Mouse (Mus musculus) midbrain, embryonic 12.5 days (tissue): ENCODE data around the gene Dck. TPM values are rescaled to one million over a fixed set of nuclear protein-coding genes. Genes with fewer than 3 reads are reported as not detected.
A peak's percentile ranks its signal among the peaks of the same experiment; 100 is the strongest.
"Not testable (repeated sequence)": the region's sequence is repeated elsewhere in the genome, so short reads cannot be mapped to it uniquely, and the experiment has no call there.

Source experiments
- ATAC-seq: fragments of 200-750 bp; cut with Nextera tagmentation; 2 replicates; pipeline ENCODE4 v1.8.0; 2017; ENCODE audit warnings: low read depth, moderate TSS enrichment, moderate library complexity; ENCODE audit not compliant: low FRiP score
- H3K27ac ChIP-seq: fragments of 300-500 bp; sonication (generic); replicated peaks from 2 replicates; pipeline ENCODE4 v1.5.1; 2016; ENCODE audit warnings: mild to moderate bottlenecking
- H3K27me3 ChIP-seq: fragments of 300-500 bp; sonication (generic); 2 replicates; pipeline ENCODE4 v1.6.1; 2016; ENCODE audit warnings: mild to moderate bottlenecking
- H3K36me3 ChIP-seq: fragments of 300-500 bp; sonication (generic); 2 replicates; pipeline ENCODE4 v1.6.1; 2016
- H3K4me1 ChIP-seq: fragments of 300-500 bp; sonication (generic); 2 replicates; pipeline ENCODE4 v1.6.1; 2016
- H3K4me2 ChIP-seq: fragments of 300-500 bp; sonication (generic); replicated peaks from 2 replicates; pipeline ENCODE4 v1.6.1; 2016; ENCODE audit warnings: mild to moderate bottlenecking, moderate library complexity
- H3K4me3 ChIP-seq: fragments of 300-500 bp; sonication (generic); 2 replicates; pipeline ENCODE4 v1.5.1; 2016; ENCODE audit warnings: mild to moderate bottlenecking
- H3K9ac ChIP-seq: fragments of 300-500 bp; sonication (generic); replicated peaks from 2 replicates; pipeline ENCODE4 v1.6.1; 2016; ENCODE audit warnings: mild to moderate bottlenecking, moderate library complexity
- H3K9me3 ChIP-seq: fragments of 300-500 bp; sonication (generic); 2 replicates; pipeline ENCODE4 v1.6.1; 2016; ENCODE audit warnings: mild to moderate bottlenecking
- WGBS: fragments of 180-500 bp; shearing (Covaris S2); methylation state at CpG from one replicate; pipeline ENCODE4 v1.1.7; 2016; 5-methylcytosine and 5-hydroxymethylcytosine counted together
- polyA plus RNA-seq: library from polyadenylated mRNA; unstranded; fragments of >200 nt; fragmentation: Nextera tagmentation; extraction: Ambion mirVana; gene quantifications from 2 replicates; pipeline ENCODE4 v1.2.1, GENCODE M21; 2016

Gene Dck
- 114 and 117 TPM in 2 replicates for polyA plus RNA-seq

DNA sequence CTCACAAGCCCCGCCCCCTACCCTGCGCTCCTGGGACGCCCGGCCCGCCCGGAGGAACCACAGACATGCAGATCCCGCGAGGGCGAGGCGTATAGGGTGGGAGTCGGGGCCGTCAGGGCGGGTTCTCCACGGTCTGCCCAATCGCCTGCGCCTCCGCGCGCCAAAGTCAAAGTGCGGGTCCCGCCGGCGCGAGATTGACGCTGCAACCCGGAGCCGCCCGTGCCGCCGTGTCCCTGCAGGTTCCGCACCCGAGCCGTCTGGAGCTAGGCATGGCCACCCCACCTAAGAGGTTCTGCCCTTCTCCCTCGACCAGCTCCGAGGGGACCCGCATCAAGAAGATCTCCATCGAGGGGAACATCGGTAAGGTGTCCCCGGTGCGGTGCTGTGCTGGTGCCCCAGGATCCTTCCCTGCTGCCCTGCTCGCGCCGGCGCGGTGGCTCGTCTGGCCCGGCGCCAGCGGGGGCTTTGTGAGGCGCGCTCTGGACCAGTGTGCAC lies at the start of gene Dck:
Gene Dck (plus strand): TSS at position 10 of the 495 bp plus-strand sequence.
- peak within 1 kb of the TSS; percentile 75 for H3K4me3 ChIP-seq

DNA sequence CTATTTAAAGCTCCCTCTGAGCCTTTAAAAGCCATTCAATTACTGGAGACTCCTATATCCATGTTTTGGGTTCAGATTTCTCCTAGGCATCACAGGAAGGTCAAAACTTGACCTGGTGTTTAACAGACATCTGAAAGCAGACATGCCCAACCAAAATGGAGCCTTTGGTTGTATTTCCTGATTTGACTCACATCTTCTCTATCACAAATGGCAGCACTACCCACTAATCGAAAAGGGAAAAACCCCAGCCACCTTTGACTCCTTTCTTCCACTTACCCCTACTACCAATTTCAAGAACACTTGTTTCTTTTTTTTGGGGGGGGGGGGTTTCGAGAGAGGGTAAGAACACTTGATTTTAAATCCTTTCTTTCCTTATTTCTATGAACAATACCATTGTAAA lies 47.8 kb upstream of the Dck start:
- WGBS, result 79% methylated on average over 2 of the region's 2 CpGs
- Histone ChIP-seq H3K9ac (no peak overlapping the region), H3K27ac (no peak overlapping the region), H3K4me3 (no peak overlapping the region), H3K4me2 (no peak overlapping the region), H3K27me3 (no peaks in the 10 kb centered on the region), H3K36me3 (no peaks in the 10 kb centered on the region), H3K9me3 (no peaks in the 10 kb centered on the region), H3K4me1 (peaks cover 9% of the 10 kb centered on the region)
- no peak for ATAC-seq

More for the DNA sequence above, at the start of gene Dck:
- Histone ChIP-seq H3K9ac (peak within 1 kb of the TSS; percentile 82), H3K27ac (peak within 1 kb of the TSS; percentile 94), H3K36me3 (peaks cover 13% of the 10 kb centered on the region), H3K4me2 (peak within 1 kb of the TSS; percentile 58), H3K27me3 (no peaks in the 10 kb centered on the region), H3K9me3 (no peaks in the 10 kb centered on the region), H3K4me1 (peaks cover 21% of the 10 kb centered on the region)
- peak; percentile 100 for ATAC-seq
- WGBS, result under 1% methylated on average over 50 of the region's 51 CpGs

DNA sequence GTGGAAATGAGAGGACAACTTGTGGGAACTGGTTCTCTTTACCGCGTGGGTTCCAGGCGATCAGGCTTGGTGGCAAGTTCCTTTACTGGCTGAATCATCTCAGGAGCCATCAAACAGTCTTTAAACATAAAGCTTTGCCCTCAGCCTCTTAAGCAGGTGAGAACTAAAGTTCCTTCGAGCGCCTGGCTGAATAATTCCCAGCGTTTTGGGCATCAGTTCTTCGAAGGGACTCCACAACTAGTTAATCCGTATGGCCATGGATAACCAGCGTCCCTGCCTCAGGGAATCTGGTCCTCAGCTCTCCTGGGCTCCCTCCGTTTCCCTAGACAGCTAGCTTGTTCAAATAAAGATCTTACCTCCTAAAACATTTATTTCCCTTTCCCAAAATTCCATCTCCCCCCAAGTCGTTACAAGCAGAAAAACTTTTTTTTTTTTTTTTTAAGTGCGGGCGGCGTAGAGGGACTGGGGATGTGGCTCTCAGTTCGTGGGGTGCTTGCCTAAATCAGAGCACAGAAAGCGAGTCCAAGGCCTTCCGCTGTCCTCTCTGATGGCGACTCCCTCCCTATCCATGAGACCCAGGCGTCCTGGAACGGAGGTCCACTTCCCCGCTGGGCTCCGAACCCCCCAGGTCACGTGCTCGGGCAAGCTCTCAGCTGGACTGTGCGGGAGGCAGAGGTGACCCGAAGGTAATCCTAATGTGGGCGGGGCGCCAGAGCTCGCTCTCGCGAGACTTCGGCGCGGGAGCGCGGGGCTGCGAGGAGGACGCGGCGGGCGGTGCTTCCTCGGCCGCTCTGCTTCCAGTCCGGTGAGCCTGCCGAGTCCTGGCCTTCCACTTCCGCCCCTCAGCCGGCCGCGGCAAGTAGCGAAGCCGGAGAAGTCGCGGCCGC lies 44.4 kb upstream of the Dck start, which contains the start of gene Mob1b:
Gene Mob1b (plus strand): TSS at position 740 of the 887 bp plus-strand sequence.
- peak; percentile 96 for ATAC-seq
- H3K27ac ChIP-seq, result peak within 1 kb of the TSS; percentile 90
- H3K36me3 ChIP-seq, result no peaks in the 10 kb centered on the region
- H3K4me3 ChIP-seq, result peak within 1 kb of the TSS; percentile 87
- no peaks in the 10 kb centered on the region for H3K27me3 ChIP-seq
- peaks cover 20% of the 10 kb centered on the region for H3K4me1 ChIP-seq
- WGBS, result 1% methylated on average over 53 of the region's 54 CpGs
- H3K9ac ChIP-seq, result peak within 1 kb of the TSS; percentile 95
- no peaks in the 10 kb centered on the region for H3K9me3 ChIP-seq
- peak within 1 kb of the TSS; percentile 70 for H3K4me2 ChIP-seq

DNA sequence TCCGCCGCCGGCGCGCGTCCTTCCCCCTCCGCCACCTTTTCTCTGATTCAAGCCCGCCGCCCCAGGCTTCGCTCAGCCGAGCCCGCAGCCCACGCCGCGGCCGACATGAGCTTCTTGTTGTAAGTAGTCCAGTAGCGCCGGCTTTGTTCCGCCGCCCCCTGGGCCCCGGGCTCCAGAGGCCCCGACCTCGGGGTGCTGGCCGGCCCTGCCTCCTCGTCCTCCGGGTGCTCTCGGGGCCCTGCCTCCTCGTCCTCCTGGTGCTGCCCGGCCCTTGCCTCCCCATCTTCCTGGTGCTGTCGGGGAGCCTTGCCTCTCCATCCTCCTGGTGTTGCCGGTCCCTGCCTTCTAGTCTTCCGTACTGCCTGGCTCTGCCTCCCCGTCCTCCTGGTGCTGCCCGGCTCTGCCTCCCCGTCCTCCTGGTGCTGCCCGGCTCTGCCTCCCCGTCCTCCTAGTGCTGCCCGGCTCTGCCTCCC lies 43.8 kb upstream of the Dck start:
- H3K27me3 ChIP-seq, result no peaks in the 10 kb centered on the region
- H3K9ac ChIP-seq, result peak overlapping the region; percentile 95
- H3K36me3 ChIP-seq, result no peaks in the 10 kb centered on the region
- H3K27ac ChIP-seq, result peak overlapping the region; percentile 90
- H3K4me1 ChIP-seq, result peaks cover 20% of the 10 kb centered on the region
- H3K9me3 ChIP-seq, result no peaks in the 10 kb centered on the region
- H3K4me3 ChIP-seq, result peak overlapping the region; percentile 87
- WGBS, result 0% methylated on average over 24 of the region's 38 CpGs
- peak overlapping the region; percentile 70 for H3K4me2 ChIP-seq
- peak; percentile 76 for ATAC-seq

DNA sequence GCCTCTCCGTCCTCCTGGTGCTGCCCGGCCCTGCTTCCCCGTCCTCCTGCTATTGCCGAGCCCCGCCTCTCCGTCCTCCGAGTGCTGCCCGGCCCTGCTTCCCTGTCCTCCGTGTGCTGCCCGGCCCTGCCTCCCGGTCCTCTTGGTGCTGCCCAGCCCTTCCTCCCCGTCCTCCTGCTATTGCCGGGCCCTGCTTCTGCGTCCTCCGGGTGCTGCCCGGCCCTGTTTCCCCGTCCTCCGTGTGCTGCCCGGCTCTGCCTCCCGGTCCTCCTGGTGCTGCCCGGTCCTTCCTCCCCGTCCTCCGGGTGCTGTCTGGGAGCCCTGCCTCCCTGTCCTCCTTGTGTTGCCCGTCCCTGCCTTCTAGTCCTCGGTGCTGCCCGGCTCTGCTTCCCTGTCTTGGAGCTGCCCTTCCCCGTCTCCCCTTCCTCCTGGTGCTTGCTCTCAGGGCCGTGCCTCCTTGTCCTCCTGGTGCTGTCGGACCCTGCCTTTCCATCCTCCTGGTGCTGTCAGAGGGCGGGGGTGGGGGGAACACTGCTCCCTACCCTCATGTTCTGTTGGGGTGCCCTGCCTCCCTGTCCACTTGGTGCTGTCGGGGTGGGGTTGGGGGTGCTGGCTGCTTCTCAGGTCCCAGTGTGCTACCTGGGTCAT lies 43.1 kb upstream of the Dck start:
- Histone ChIP-seq H3K4me2 (peak overlapping the region; percentile 70), H3K27me3 (no peaks in the 10 kb centered on the region), H3K27ac (peak overlapping the region; percentile 90), H3K4me1 (peaks cover 20% of the 10 kb centered on the region), H3K4me3 (peak overlapping the region; percentile 87), H3K9ac (peak overlapping the region; percentile 95), H3K36me3 (no peaks in the 10 kb centered on the region), H3K9me3 (no peaks in the 10 kb centered on the region)
- ATAC-seq, result peak; percentile 39
- 3% methylated on average over 31 of the region's 31 CpGs for WGBS

DNA sequence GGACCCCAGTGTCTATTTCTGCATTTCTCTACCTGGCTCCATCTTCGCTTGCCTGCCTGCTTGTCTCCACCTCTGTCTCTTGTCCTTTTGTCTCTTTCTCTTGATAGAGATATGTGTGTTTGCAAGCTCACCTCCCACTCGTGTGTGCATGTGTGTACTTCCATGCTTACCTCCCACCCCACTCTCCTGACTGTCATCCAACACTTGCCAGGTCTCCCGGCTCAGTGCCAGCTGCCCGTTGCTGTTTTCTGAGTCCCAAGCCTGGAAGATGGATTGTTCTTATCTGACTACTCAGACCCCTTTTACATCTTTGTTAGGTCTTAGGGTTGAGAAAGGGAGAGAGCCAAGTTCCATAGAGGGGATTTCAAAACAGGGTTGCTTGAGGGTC lies 42.6 kb upstream of the Dck start:
- Histone ChIP-seq H3K9me3 (no peaks in the 10 kb centered on the region), H3K4me3 (peak overlapping the region; percentile 87), H3K27ac (no peak overlapping the region), H3K4me2 (peak overlapping the region; percentile 70), H3K9ac (peak overlapping the region; percentile 95), H3K36me3 (no peaks in the 10 kb centered on the region), H3K27me3 (no peaks in the 10 kb centered on the region), H3K4me1 (peaks cover 20% of the 10 kb centered on the region)
- WGBS, result 42% methylated on average over 4 of the region's 4 CpGs
- ATAC-seq, result no peak

DNA sequence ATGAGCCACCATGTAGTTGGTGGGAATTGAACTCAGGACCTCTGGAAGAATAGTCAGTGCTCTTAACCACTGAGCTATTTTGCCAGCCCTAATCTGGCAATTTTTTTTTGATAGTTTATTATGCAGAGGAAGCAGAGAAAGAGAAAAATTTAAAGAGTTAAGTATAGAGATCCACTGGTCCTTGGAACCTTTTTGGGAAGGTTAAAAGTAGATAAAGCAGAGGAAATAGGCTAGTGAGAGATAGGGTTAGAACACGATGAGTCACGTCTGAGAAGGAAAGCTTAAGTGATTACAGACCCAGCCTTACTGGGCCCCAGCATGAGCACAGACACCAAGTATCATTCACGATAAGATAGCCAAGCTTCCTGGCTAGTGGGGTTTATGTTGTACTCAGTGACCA lies 40.8 kb upstream of the Dck start:
- H3K9ac ChIP-seq, result no peak overlapping the region
- H3K36me3 ChIP-seq, result no peaks in the 10 kb centered on the region
- no peak overlapping the region for H3K27ac ChIP-seq
- no peaks in the 10 kb centered on the region for H3K27me3 ChIP-seq
- no peak overlapping the region for H3K4me3 ChIP-seq
- ATAC-seq, result no peak
- H3K4me1 ChIP-seq, result peaks cover 20% of the 10 kb centered on the region
- no peak overlapping the region for H3K4me2 ChIP-seq
- 81% methylated on average over 3 of the region's 3 CpGs for WGBS
- no peaks in the 10 kb centered on the region for H3K9me3 ChIP-seq

DNA sequence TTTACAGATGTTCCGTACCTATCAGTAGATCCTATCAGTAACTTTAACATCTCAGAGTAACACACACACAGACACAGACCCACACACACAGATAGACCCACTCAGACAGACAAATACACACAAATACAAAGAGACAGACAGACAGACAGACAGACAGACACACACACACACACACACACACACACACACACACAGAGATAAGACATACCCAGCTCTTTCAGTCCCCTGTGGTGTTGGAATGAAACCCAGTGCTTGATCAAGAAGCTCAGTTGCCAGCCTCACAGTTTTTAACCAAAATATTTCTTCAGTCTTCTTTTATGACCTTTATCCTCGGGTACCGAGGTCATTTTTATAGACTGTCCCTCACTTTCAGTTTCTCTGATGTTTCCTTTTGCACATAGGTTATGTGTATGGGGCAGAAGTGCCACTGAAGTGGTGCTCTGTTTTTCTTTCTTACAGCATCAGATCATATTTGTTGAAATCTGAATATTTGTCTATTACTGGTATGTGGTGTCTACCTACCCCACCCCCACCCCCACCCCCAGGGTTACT lies 37.1 kb upstream of the Dck start:
- Histone ChIP-seq H3K27ac (no peak overlapping the region), H3K4me1 (peaks cover 5% of the 10 kb centered on the region), H3K27me3 (no peaks in the 10 kb centered on the region), H3K9me3 (no peaks in the 10 kb centered on the region), H3K9ac (no peak overlapping the region), H3K4me2 (no peak overlapping the region), H3K4me3 (no peak overlapping the region), H3K36me3 (no peaks in the 10 kb centered on the region)
- 78% methylated on average over 3 of the region's 3 CpGs for WGBS
- ATAC-seq, result no peak

DNA sequence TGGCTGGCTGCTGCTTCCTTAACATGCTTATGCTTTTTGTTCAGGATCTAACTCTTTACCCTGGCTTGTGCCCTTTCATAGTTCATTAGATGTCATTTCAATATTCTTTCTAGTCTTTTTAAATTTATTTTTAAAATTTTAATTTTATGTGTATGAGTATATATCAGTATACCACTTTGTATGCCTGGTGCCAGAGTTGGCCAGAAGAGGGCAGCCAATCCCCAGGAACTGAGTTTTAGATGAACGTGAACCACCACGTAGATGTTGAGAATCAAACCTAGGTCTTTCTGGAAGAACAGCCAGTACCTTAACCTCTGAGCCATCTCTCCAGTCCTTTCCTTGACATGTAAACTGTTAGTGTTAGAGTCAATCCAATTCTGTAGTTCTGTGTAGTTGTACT lies 30.0 kb upstream of the Dck start:
- Histone ChIP-seq H3K27ac (no peak overlapping the region), H3K4me3 (no peak overlapping the region), H3K27me3 (no peaks in the 10 kb centered on the region), H3K36me3 (no peaks in the 10 kb centered on the region), H3K9me3 (no peaks in the 10 kb centered on the region), H3K9ac (no peak overlapping the region), H3K4me2 (no peak overlapping the region), H3K4me1 (no peaks in the 10 kb centered on the region)
- ATAC-seq, result no peak
- WGBS, result 99% methylated on average over 2 of the region's 2 CpGs

DNA sequence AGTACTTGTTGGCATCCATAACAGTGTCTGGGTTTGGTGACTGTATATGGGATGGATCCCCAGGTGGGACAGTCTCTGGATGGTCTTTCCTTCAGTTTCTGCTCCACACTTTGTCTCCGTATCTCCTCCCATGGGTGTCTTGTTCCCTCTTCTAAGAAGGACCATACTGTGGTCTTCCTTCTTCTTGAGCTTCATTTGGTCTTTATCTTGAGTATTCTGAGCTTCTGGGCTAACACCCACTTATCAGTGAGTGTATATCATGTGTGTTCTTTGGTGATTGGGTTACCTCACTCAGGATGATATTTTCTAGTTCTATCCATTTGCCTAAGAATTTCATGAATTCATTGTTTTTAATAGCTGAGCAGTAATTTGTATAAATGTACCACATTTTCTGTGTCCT lies 23.7 kb upstream of the Dck start:
- ATAC-seq, H3K9me3 ChIP-seq, H3K4me3 ChIP-seq, H3K9ac ChIP-seq, H3K36me3 ChIP-seq, H3K27me3 ChIP-seq, H3K27ac ChIP-seq, H3K4me2 ChIP-seq, H3K4me1 ChIP-seq: not testable (repeated sequence)
- whole genome bisulfite sequencing, result 96% methylated on average over 1 of the region's 1 CpGs

DNA sequence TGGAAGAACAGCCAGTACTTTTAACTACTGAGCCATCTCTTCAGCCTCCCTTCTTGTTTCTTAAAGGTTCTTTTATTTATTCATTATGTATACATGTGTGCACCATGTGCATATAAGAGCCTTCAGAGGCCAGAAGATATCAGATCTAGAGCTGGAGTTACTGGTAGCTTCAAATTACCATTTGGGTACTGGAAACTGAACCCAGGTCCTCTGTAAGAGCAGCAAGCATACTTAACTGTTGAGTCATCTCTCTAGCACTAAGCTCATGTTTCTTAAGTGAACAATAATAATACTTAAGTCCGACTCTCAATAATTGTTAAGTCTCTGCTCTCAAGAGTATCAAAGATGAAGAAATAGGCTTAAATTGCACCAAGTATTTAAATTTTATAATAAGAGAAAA lies 17.0 kb upstream of the Dck start:
- ATAC-seq, result no peak
- Histone ChIP-seq H3K9ac (no peak overlapping the region), H3K36me3 (0 out of 2 replicates have a peak, but pooled peaks cover 4% of the 10 kb centered on the region), H3K27me3 (no peaks in the 10 kb centered on the region), H3K4me2 (no peak overlapping the region), H3K4me3 (no peak overlapping the region), H3K9me3 (no peaks in the 10 kb centered on the region), H3K27ac (no peak overlapping the region), H3K4me1 (no peaks in the 10 kb centered on the region)
- 94% methylated on average over 1 of the region's 1 CpGs for WGBS

DNA sequence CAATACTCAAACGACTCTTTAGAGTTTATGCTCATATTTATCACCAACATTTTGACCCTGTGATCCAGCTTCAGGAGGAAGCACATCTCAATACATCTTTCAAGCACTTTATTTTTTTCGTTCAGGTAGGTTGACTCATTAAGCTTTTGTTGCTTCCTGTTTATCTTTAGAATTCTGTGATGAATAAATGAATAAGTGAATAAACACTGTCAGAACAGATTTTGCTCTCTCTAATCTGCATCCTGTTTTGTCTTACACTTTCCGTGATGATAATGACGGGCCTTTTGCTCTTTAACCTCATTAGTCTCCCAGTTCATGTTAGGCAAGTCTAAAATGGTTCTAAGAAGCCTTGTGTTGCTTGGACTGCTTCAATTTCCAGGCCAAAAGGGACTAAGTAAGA lies 11.6 kb upstream of the Dck start:
- Histone ChIP-seq H3K36me3 (peaks cover 19% of the 10 kb centered on the region), H3K27ac (no peak overlapping the region), H3K9me3 (no peaks in the 10 kb centered on the region), H3K9ac (no peak overlapping the region), H3K4me1 (no peaks in the 10 kb centered on the region), H3K27me3 (no peaks in the 10 kb centered on the region), H3K4me2 (no peak overlapping the region), H3K4me3 (no peak overlapping the region)
- ATAC-seq, result no peak
- WGBS, result 94% methylated on average over 4 of the region's 4 CpGs
